Mouse (Mus musculus): ENCODE measurements around the gene Sptbn2.
"Not testable (repeated sequence)": the region's sequence is repeated elsewhere in the genome, so short reads cannot be mapped to it uniquely, and the experiment has no call there.

Gene Sptbn2

DNA sequence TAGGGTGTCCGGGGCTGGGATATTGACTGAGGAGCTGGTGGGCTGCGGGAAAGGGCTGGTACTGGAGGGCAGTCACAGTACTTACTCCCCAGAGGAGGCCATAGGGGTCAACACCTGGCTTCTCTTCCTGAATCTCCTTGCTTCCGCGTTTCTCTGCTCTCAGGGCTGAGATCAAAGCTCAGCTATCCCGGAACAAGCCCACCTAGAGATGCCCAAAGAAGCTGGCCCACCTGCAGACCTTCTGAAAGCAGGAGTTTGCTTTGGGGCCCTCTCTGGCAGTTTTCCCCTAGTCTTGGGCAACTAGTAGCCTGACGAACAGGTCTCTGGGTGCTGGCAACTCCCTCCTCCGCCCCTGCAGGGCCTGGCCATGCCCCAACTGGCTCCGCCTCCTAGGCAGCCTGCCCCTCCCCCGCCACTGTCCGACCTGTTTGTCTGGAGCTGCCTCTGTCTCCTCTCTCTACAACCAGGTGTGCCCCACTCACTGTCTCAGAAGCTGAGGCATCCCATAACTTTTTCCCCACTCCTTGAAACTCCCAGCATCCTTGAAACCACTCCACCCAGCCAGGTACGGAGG lies 9.8 kb downstream of the Sptbn2 start:
- no peak for DNase-seq (ENCODE audit: low spot score in 2 of 2)

GRCm38 (mm10) chr19:4729186-4729585 lies 18.2 kb downstream of the Sptbn2 start:
- DNase-seq (ENCODE audit: low spot score in 2 of 2): peak in 1 of 2 experiments; percentile 54

DNA sequence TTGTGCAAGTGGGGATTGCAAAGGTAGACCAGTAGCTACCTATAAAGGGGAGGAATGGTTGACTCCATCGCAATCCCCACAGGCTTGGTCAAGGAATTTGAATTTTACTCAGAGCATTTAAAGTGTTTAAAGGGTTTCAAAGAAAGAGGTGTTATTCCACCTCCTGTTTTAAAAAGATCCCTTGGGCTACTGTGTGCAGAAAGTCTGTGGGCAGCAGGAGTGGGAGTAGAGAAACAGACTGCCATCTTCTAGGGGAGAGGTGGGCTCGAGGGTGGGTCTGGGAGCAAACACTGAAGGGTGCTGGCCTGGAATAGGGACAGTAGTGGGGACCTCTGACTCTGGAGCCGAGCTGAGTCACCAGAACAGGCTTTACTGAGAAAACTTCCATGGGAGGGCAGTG lies 22.1 kb downstream of the Sptbn2 start:
- no peak for DNase-seq (ENCODE audit: low spot score in 2 of 2)

- DNase-seq (ENCODE audit: low spot score in 2 of 2): peak in 1 of 2 experiments; percentile 53
Measured at GRCm38 (mm10) chr19:4737866-4738265, 26.9 kb downstream of the Sptbn2 start.

DNA sequence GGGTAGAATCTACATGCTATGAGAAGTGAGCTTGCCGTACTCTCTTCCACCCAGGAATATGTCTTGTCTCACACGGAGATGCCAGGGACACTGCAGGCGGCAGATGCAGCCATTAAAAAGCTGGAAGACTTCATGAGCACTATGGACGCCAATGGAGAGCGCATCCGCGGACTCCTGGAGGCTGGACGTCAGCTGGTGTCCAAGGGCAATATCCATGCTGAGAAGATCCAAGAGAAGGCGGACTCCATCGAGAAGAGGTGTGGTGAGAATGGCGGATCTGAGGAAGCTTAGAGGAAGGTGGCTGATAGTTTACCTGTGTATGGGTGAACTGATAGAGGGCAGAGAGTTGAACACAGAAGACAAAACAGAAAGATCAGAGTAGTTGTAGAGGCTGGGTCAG lies 28.1 kb downstream of the Sptbn2 start:
- DNase-seq (ENCODE audit: low spot score in 2 of 2): peak in 1 of 2 experiments; percentile 52

- no peak for DNase-seq (ENCODE audit: low spot score in 2 of 2)
Measured at GRCm38 (mm10) chr19:4739762-4740161, 28.8 kb downstream of the Sptbn2 start.

DNA sequence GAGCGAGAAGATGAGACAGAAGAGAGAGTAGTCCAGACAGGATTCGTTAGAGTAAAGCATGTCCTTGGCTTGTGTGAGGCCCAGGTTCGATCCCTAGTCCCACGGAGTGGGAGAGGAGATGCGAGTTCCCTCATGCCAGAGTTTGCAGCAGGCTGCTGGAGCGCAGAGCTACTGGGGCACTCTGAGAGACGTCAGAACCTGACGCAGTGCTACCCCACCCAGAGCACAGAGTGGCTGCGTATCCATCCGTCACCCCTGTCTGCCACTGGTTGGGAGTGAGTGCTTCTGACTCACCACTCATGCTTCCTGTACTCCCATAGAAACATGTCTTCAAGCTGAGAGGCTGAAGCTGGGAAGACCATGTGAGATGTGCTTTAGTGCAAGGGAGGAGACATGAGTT lies 30.5 kb downstream of the Sptbn2 start:
- peak in 1 of 2 experiments; percentile 51 for DNase-seq (ENCODE audit: low spot score in 2 of 2)

DNA sequence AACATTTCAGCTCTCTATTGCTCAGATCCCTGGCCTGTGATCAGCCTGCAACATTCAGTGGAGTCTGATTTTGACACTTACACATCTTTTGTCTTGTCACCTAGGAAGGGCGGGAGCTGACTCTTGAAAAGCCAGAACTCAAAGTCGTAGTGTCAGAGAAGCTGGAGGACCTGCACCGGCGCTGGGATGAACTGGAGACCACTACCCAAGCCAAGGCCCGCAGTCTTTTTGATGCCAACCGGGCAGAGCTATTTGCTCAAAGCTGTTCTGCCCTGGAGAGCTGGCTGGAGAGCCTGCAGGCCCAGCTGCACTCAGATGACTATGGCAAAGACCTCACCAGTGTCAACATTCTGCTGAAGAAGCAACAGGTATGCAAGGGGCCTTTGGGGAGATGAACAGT lies 31.3 kb downstream of the Sptbn2 start:
- DNase-seq (ENCODE audit: low spot score in 2 of 2): peak in 1 of 2 experiments; percentile 56

DNA sequence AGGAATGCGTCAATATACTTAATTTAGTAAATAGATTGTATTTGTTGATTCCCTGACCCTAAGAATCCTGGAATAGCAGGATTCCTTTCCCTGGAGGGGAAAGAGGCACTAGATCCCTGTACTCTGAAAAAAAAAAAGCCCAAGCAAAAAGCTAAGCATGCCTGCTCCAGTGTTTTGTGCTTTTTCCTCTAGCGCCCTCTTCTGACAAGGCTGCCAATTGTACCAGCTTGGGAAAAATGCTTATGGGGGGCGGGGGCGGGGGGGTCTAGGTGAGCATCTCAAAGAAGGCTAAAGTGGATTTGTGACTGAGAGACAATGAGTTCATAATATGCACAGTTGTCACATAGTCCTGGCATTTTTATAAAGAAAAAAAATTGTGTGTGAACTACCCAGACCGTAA lies 32.6 kb downstream of the Sptbn2 start:
- DNase-seq (ENCODE audit: low spot score in 2 of 2): no peak

- DNase-seq (ENCODE audit: low spot score in 2 of 2): no peak
Measured at GRCm38 (mm10) chr19:4744026-4744425, 33.1 kb downstream of the Sptbn2 start.

DNA sequence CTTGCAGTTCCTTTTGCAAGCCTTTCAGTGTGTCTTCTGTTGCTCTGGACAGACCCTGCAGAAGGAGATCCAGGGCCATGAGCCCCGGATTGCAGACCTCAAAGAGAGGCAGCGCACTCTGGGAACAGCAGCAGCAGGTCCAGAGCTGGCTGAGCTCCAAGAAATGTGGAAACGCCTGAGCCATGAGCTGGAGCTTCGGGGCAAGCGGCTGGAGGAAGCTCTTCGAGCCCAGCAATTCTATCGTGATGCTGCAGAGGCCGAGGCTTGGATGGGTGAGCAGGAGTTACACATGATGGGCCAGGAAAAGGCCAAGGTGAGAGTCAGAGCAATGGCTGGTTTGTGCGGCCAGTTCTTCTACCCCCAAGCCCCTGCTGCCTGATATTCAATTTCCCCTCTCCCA lies 34.1 kb downstream of the Sptbn2 start:
- DNase-seq (ENCODE audit: low spot score in 2 of 2): no peak

DNA sequence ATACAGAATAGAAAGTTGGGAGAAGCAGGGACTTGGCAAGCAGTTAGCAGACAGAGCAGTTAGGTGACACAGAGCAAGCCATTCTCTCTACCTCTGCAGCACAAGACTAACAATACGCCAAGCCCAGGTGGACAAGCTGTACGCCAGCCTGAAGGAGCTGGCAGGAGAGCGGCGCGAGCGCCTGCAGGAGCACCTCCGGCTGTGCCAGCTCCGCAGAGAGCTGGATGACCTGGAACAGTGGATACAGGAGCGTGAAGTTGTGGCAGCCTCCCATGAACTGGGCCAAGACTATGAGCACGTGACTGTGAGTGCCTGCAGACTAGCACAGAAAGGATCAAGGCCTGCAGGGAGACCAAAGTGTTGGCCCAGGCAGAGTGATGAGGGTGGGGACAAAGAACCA lies 34.7 kb downstream of the Sptbn2 start:
- no peak for DNase-seq (ENCODE audit: low spot score in 2 of 2)

DNA sequence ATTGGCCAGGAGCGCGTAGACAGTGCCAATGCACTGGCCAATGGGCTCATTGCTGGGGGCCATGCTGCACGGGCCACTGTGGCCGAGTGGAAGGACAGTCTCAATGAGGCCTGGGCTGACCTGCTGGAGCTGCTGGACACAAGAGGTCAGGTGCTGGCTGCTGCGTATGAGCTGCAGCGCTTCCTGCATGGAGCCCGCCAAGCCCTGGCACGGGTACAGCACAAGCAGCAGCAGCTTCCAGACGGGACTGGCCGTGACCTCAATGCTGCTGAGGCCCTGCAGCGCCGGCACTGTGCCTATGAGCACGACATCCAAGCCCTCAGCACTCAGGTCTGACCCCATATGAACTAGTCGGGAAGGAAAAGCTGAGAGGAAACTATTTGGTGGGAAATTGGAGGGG lies 35.6 kb downstream of the Sptbn2 start:
- no peak for DNase-seq (ENCODE audit: low spot score in 2 of 2)

GRCm38 (mm10) chr19:4747631-4748312 lies 36.8 kb downstream of the Sptbn2 start:
- DNase-seq (ENCODE audit: low spot score in 2 of 2): no peak

- DNase-seq (ENCODE audit: low spot score in 2 of 2): no peak
Measured at GRCm38 (mm10) chr19:4748493-4748892, 37.5 kb downstream of the Sptbn2 start.

- no peak for DNase-seq (ENCODE audit: low spot score in 2 of 2)
Measured at GRCm38 (mm10) chr19:4749975-4750374, 39.0 kb downstream of the Sptbn2 start.

GRCm38 (mm10) chr19:4755565-4756192 lies 44.7 kb downstream of the Sptbn2 start:
- peak; percentile 89 to 94 for DNase-seq (ENCODE audit: low spot score in 2 of 2)

- peak; percentile 94 to 96 for DNase-seq (ENCODE audit: low spot score in 2 of 2)
Measured at GRCm38 (mm10) chr19:4756193-4756911, 45.4 kb downstream of the Sptbn2 start, which contains the start of gene Rbm4b. Gene Rbm4b, plus strand, starts transcription at chr19:4756497.

DNA sequence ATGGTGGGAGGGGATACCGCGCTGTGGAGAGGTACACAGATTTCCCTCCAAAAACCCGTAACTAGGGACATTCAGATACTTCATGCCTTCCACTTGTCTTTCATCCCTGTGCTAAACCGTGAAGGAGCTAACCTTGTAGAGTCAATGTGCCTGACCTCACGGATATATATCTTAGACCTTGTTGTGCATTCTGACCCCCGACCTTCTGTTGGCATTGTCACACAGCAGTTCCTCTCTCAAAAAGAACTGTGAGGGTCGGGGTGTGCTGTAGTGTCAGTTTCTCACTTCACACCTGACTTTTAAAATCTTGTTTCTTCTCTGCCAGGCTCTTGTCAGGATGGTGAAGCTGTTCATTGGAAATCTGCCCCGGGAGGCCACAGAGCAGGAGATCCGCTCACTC lies 46.0 kb downstream of the Sptbn2 start:
- no peak for DNase-seq (ENCODE audit: low spot score in 2 of 2)

DNA sequence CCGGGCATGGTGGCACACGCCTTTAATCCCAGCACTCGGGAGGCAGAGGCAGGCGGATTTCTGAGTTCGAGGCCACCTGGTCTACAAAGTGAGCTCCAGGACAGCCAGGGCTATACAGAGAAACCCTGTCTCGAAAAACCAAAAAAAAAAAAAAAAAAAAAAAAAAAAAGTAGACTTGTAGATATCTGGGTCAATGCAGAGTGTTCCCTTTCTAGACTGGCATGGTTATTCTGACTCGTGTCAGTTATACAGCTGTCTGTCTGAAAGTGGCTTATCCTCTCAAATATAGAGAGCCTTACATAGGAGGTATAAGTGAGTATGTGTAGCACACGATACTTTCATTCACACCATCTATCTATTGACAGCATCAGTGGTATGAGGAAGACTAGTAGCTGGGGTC lies 49.6 kb downstream of the Sptbn2 start:
- not testable (repeated sequence) for DNase-seq (ENCODE audit: low spot score in 2 of 2)

GRCm38 (mm10) chr19:4762876-4763275 lies 51.9 kb downstream of the Sptbn2 start:
- no peak for DNase-seq (ENCODE audit: low spot score in 2 of 2)

- no peak for DNase-seq (ENCODE audit: low spot score in 2 of 2)
Measured at GRCm38 (mm10) chr19:4767507-4768148, 56.7 kb downstream of the Sptbn2 start.
